Mouse (Mus musculus) forebrain, embryonic 12.5 days (tissue): ENCODE results near the gene Higd1c. TPM values are rescaled to one million over a fixed set of nuclear protein-coding genes. Genes with fewer than 3 reads are reported as not detected.

ENCODE experiments used
- ATAC-seq: fragments of 200-750 bp; cut with Nextera tagmentation; 2 replicates; pipeline ENCODE4 v1.8.0; 2017; ENCODE audit warnings: moderate TSS enrichment; ENCODE audit not compliant: low FRiP score
- H3K27ac ChIP-seq: fragments of 300-500 bp; sonication (generic); 2 replicates; pipeline ENCODE4 v1.5.1; 2016; ENCODE audit warnings: mild to moderate bottlenecking
- H3K27me3 ChIP-seq: fragments of 300-500 bp; sonication (generic); 2 replicates; pipeline ENCODE4 v1.6.1; 2016; ENCODE audit warnings: mild to moderate bottlenecking
- H3K36me3 ChIP-seq: fragments of 300-500 bp; sonication (generic); replicated peaks from 2 replicates; pipeline ENCODE4 v1.6.1; 2016; ENCODE audit warnings: mild to moderate bottlenecking
- H3K4me1 ChIP-seq: fragments of 300-500 bp; sonication (generic); 2 replicates; pipeline ENCODE4 v1.6.1; 2016
- H3K4me2 ChIP-seq: fragments of 300-500 bp; sonication (generic); 2 replicates; pipeline ENCODE4 v1.6.1; 2016; ENCODE audit warnings: mild to moderate bottlenecking, moderate library complexity
- H3K4me3 ChIP-seq: fragments of 300-500 bp; sonication (generic); replicated peaks from 2 replicates; pipeline ENCODE4 v1.5.1; 2016; ENCODE audit warnings: mild to moderate bottlenecking
- H3K9ac ChIP-seq: fragments of 300-500 bp; sonication (generic); 2 replicates; pipeline ENCODE4 v1.6.1; 2016; ENCODE audit warnings: mild to moderate bottlenecking
- H3K9me3 ChIP-seq: fragments of 300-500 bp; sonication (generic); 2 replicates; pipeline ENCODE4 v1.6.1; 2016
- WGBS: fragments of 180-500 bp; shearing (Covaris S2); methylation state at CpG from one replicate; pipeline ENCODE4 v1.1.7; 2016; 5-methylcytosine and 5-hydroxymethylcytosine counted together
- polyA plus RNA-seq: library from polyadenylated mRNA; unstranded; fragments of >200 nt; fragmentation: Nextera tagmentation; extraction: Ambion mirVana; gene quantifications from 2 replicates; pipeline ENCODE4 v1.2.1, GENCODE M21; 2016

The Higd1c gene
- polyA plus RNA-seq, 1 experiment from 2014 or later: not detected

GRCm38 (mm10) chr15:100401811-100402210 is 37.5 kb downstream of the Higd1c start:
- Histone ChIP-seq H3K27ac (no peak overlapping the region), H3K27me3 (no peaks in the 10 kb centered on the region), H3K9me3 (no peaks in the 10 kb centered on the region), H3K4me3 (no peak overlapping the region), H3K9ac (no peak overlapping the region), H3K4me1 (no peaks in the 10 kb centered on the region), H3K36me3 (peaks cover 91% of the 10 kb centered on the region), H3K4me2 (no peak overlapping the region)
- WGBS: 94% methylated on average over 4 of the region's 4 CpGs
- ATAC-seq: no peak

DNA sequence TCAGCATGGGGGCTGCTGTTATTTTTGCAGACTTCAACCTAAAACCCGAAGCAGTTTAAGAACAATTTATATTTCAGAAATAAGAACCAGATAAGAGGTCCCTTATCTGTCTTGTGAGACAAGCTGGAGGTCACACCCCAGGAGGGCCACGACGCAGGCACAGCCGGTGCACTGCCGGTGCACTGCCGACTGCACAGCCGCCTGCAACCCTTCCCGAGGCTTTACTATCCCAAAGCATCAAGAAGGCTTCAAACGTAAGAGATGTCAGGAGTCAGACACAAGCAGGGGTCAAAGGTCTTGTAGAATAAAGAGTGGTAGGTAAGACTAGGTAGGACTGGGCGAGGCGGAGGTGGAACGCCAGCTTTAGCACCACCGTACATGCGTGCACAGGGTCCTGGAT is 38.0 kb downstream of the Higd1c start:
- ATAC-seq: no peak
- WGBS: 92% methylated on average over 14 of the region's 14 CpGs

DNA sequence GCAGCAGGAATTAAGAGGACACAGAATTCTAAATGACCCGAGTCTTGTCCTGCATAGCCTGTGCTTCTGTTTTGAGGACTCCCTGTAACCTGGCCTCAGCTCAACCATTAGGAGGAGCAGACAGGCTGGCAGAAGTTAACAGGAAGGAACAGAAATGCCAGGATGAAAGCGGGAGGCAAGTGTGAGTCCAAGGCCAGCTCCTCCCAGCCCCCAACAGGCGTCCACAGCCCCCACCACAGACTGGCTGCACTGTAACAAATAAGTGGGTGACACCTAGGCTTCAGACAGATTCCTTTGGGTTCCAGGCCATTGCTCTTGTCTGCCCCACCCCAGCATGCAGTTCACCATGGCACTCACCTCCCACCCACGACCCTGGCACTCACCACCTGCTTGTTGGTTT is 38.5 kb downstream of the Higd1c start:
- no peak overlapping the region for H3K27ac ChIP-seq
- no peak overlapping the region for H3K9ac ChIP-seq
- H3K4me3 ChIP-seq: no peak overlapping the region
- no peaks in the 10 kb centered on the region for H3K4me1 ChIP-seq
- H3K9me3 ChIP-seq: no peaks in the 10 kb centered on the region
- 84% methylated on average over 4 of the region's 4 CpGs for WGBS
- no peaks in the 10 kb centered on the region for H3K27me3 ChIP-seq
- peaks cover 82% of the 10 kb centered on the region for H3K36me3 ChIP-seq
- no peak for ATAC-seq
- H3K4me2 ChIP-seq: no peak overlapping the region

More for the DNA sequence above, 38.0 kb downstream of the Higd1c start:
- H3K4me1 ChIP-seq: no peaks in the 10 kb centered on the region
- H3K4me2 ChIP-seq: no peak overlapping the region
- H3K9me3 ChIP-seq: no peaks in the 10 kb centered on the region
- no peak overlapping the region for H3K27ac ChIP-seq
- no peaks in the 10 kb centered on the region for H3K27me3 ChIP-seq
- no peak overlapping the region for H3K4me3 ChIP-seq
- no peak overlapping the region for H3K9ac ChIP-seq
- peaks cover 86% of the 10 kb centered on the region for H3K36me3 ChIP-seq

- Histone ChIP-seq H3K4me2 (no peak overlapping the region), H3K36me3 (peaks cover 82% of the 10 kb centered on the region), H3K4me1 (no peaks in the 10 kb centered on the region), H3K27ac (no peak overlapping the region), H3K9ac (no peak overlapping the region), H3K27me3 (no peaks in the 10 kb centered on the region), H3K9me3 (no peaks in the 10 kb centered on the region), H3K4me3 (no peak overlapping the region)
- no peak for ATAC-seq
- WGBS: 93% methylated on average over 16 of the region's 16 CpGs
Measured at GRCm38 (mm10) chr15:100403318-100404000, 39.1 kb downstream of the Higd1c start.

- H3K9me3 ChIP-seq: no peaks in the 10 kb centered on the region
- ATAC-seq: no peak
- no peak overlapping the region for H3K4me2 ChIP-seq
- 92% methylated on average over 5 of the region's 5 CpGs for WGBS
- no peak overlapping the region for H3K9ac ChIP-seq
- H3K27ac ChIP-seq: no peak overlapping the region
- H3K4me3 ChIP-seq: no peak overlapping the region
- no peaks in the 10 kb centered on the region for H3K4me1 ChIP-seq
- H3K36me3 ChIP-seq: peaks cover 80% of the 10 kb centered on the region
- H3K27me3 ChIP-seq: no peaks in the 10 kb centered on the region
Measured at GRCm38 (mm10) chr15:100406088-100406487, 41.7 kb downstream of the Higd1c start.

DNA sequence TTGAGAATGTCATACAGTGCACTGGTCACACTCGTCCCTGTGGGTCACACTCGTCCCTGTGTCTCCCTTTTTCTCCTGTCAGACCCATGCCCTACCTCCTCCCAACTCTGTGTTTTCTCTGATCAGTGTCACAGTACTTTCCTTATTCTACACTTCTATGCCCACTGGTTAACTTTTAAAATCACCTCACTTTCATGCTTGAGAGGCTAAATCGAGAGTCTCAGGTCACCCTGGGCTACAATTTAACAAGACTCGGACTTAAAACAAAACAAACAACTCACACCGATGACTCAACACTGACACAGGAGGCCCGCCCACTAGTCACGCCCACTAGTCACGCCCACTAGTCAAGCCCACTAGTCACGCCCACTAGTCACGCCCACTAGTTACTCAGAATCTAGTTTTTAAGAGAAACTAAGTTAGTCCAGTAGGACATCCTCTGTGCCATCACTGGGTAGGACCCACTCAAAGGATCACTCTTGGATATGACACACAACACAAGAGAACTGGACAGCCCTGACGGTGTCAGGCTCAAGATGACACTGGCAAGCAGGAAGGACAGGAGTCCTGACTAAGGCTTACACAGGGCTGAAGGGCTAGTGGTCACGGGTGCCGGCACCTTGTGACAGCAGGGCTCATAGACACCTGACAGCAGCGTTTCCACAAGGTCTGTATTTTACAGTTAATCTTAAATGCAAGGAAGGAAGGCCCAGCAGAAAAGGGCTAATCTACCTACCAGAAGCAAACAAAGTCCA is 46.8 kb downstream of the Higd1c start:
- Histone ChIP-seq H3K4me1 (0 out of 2 replicates have a peak, but pooled peaks cover 4% of the 10 kb centered on the region), H3K36me3 (peaks cover 39% of the 10 kb centered on the region), H3K4me2 (no peak overlapping the region), H3K4me3 (no peak overlapping the region), H3K9ac (no peak overlapping the region), H3K27me3 (no peaks in the 10 kb centered on the region), H3K9me3 (no peaks in the 10 kb centered on the region), H3K27ac (no peak overlapping the region)
- WGBS: 70% methylated on average over 14 of the region's 14 CpGs
- ATAC-seq: no peak

GRCm38 (mm10) chr15:100411731-100412130 is 47.4 kb downstream of the Higd1c start:
- Histone ChIP-seq H3K4me3 (no peak overlapping the region), H3K27ac (no peak overlapping the region), H3K27me3 (no peaks in the 10 kb centered on the region), H3K4me1 (0 out of 2 replicates have a peak, but pooled peaks cover 4% of the 10 kb centered on the region), H3K4me2 (no peak overlapping the region), H3K9me3 (no peaks in the 10 kb centered on the region), H3K9ac (no peak overlapping the region), H3K36me3 (peaks cover 37% of the 10 kb centered on the region)
- no peak for ATAC-seq
- WGBS: 85% methylated on average over 5 of the region's 5 CpGs

DNA sequence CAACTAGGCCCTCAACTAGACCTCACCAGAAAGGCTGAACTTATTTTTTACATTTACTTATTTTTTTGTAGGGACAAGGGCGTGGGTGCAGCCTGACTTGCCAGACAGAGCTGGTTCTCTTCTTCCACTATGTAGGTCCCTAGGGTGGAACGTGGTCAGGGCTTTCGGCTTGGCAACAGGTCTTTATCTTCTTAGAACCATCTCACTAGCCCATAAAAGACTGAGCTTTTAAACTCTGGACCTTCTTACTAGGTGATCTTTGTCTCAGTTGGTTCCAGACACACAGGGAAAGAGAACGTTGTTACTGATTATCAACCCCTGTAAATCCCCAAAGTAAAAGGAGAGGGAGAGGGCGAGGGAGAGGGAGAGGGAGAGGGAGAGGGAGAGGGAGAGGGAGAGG is 49.0 kb downstream of the Higd1c start:
- H3K4me2 ChIP-seq: no peak overlapping the region
- no peaks in the 10 kb centered on the region for H3K9me3 ChIP-seq
- no peak for ATAC-seq
- no peak overlapping the region for H3K9ac ChIP-seq
- H3K4me1 ChIP-seq: 0 out of 2 replicates have a peak, but pooled peaks cover 4% of the 10 kb centered on the region
- no peak overlapping the region for H3K4me3 ChIP-seq
- no peak overlapping the region for H3K27ac ChIP-seq
- no peaks in the 10 kb centered on the region for H3K27me3 ChIP-seq
- peaks cover 30% of the 10 kb centered on the region for H3K36me3 ChIP-seq
- WGBS: 84% methylated on average over 4 of the region's 5 CpGs

DNA sequence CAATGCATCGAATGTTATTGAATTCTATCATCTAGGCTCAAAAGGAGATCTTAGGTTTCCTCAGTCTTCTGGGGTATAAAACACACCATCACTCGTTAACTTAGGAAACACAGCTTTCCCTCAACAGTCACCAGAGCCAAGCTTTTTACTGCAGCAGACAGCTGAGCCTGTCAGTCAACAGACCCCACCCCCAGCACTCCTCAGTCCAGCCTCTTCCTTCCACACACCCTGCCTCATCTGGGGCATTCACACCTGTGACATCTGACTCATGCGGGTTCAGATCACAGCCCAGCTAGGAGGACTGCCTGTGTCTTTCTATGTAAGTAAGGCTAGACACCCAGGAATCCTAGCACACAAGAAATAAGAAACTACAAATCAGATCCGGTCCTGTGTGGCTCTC is 49.7 kb downstream of the Higd1c start:
- WGBS: 76% methylated on average over 4 of the region's 4 CpGs
- H3K36me3 ChIP-seq: peaks cover 24% of the 10 kb centered on the region
- 0 out of 2 replicates have a peak, but pooled peaks cover 4% of the 10 kb centered on the region for H3K4me1 ChIP-seq
- no peak overlapping the region for H3K4me3 ChIP-seq
- no peak for ATAC-seq
- H3K9me3 ChIP-seq: no peaks in the 10 kb centered on the region
- no peak overlapping the region for H3K4me2 ChIP-seq
- H3K27me3 ChIP-seq: no peaks in the 10 kb centered on the region
- no peak overlapping the region for H3K9ac ChIP-seq
- H3K27ac ChIP-seq: no peak overlapping the region

DNA sequence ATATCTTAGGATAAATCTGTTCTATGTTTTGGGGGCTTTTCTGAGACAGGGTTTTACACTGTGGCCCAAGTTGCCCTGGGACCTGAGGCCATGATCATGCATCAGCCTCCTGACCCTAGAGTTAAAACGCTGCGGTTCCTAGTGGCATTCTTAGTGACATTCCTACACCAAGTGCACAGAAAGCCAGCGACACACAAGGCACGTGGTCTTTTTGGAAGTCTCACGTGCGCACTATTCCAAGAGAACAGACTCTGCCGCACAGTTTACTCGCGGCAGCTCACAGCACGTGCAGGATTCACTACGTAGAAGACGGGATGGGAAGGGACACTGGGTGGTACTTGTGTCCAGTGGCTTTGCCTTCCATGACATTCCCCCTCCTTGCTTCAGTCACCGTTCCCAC is 50.6 kb downstream of the Higd1c start:
- ATAC-seq: no peak
- WGBS: 95% methylated on average over 13 of the region's 13 CpGs
- peaks cover 15% of the 10 kb centered on the region for H3K36me3 ChIP-seq
- H3K9ac ChIP-seq: no peak overlapping the region
- no peaks in the 10 kb centered on the region for H3K9me3 ChIP-seq
- no peak overlapping the region for H3K4me3 ChIP-seq
- H3K4me1 ChIP-seq: peaks cover 7% of the 10 kb centered on the region; the same call in 1 of the 2 replicates
- no peaks in the 10 kb centered on the region for H3K27me3 ChIP-seq
- no peak overlapping the region for H3K27ac ChIP-seq
- H3K4me2 ChIP-seq: no peak overlapping the region

- H3K9ac ChIP-seq: no peak overlapping the region
- ATAC-seq: no peak
- H3K4me1 ChIP-seq: peaks cover 13% of the 10 kb centered on the region; the same call in 1 of the 2 replicates
- H3K4me3 ChIP-seq: no peak overlapping the region
- H3K27me3 ChIP-seq: no peaks in the 10 kb centered on the region
- H3K4me2 ChIP-seq: no peak overlapping the region
- peaks cover 8% of the 10 kb centered on the region for H3K36me3 ChIP-seq
- no peak overlapping the region for H3K27ac ChIP-seq
- 86% methylated on average over 8 of the region's 8 CpGs for WGBS
- H3K9me3 ChIP-seq: no peaks in the 10 kb centered on the region
Measured at GRCm38 (mm10) chr15:100415684-100416083, 51.3 kb downstream of the Higd1c start.

DNA sequence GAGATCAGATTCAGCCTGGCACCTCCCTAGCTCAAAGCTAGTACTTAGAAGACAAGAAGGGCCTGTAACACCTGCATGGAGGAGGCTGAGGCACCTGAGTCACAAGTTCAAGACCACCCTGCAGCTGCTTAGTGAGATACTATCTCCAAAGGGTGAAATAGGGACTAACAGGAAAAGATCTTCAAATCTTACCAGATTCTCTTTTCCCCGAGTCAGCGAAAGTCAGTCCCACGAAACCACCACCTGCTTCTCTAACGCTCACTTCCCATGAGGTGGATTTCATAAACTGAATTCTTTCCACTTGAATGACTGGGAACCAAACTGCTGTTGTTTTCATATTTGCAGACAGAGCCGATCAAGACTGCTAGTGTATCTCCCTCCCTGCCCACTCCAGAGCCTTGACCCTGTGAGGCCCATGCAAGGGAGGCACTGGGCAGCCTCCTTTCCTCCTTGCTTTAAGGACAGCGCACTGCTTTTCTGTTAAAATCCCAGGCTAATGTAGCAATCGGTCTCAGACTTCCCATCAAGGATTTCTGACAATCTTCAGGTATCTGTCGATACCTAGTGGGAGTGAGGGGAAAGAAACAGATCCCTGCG is 53.6 kb downstream of the Higd1c start:
- no peak overlapping the region for H3K27ac ChIP-seq
- H3K36me3 ChIP-seq: no peaks in the 10 kb centered on the region
- H3K4me1 ChIP-seq: peaks cover 28% of the 10 kb centered on the region
- H3K9me3 ChIP-seq: no peaks in the 10 kb centered on the region
- H3K27me3 ChIP-seq: no peaks in the 10 kb centered on the region
- 90% methylated on average over 9 of the region's 9 CpGs for WGBS
- H3K9ac ChIP-seq: no peak overlapping the region
- no peak overlapping the region for H3K4me3 ChIP-seq
- no peak for ATAC-seq
- H3K4me2 ChIP-seq: no peak overlapping the region
